Mouse (Mus musculus) spleen, adult 2 months (tissue): ENCODE measurements around the gene Ak5. TPM values are rescaled to one million over a fixed set of nuclear protein-coding genes. Genes with fewer than 3 reads are reported as not detected.

Experiments
- DNase-seq, 2 experiments: peaks; one replicate each; pipeline versions ENCODE4 v3.0.0 to v3.0.0-alpha.2; 2012 to 2021; ENCODE audit warnings: low spot score in 2 of 2, low read depth in 1 of 2
- H3K27ac ChIP-seq: fragments of 200-500 bp; 2 replicates; pipeline ENCODE4 v1.5.1; 2012; ENCODE audit warnings: low read length, inconsistent platforms; ENCODE audit not compliant: insufficient read depth
- H3K27me3 ChIP-seq: fragments of 200-500 bp; 2 replicates; pipeline ENCODE4 v1.6.1; 2012; ENCODE audit warnings: mild to moderate bottlenecking, moderate library complexity, low read length, inconsistent platforms; ENCODE audit not compliant: control insufficient read depth, insufficient read depth
- H3K36me3 ChIP-seq: fragments of 200-500 bp; 2 replicates; pipeline ENCODE4 v1.6.1; 2012; ENCODE audit warnings: mild to moderate bottlenecking, low read length, inconsistent platforms; ENCODE audit not compliant: control insufficient read depth, insufficient read depth
- H3K4me1 ChIP-seq: fragments of 200-500 bp; 2 replicates; pipeline ENCODE4 v1.6.1; 2011; ENCODE audit warnings: inconsistent platforms; ENCODE audit not compliant: control insufficient read depth, insufficient read depth, insufficient read length
- H3K4me3 ChIP-seq: fragments of 200-500 bp; 2 replicates; pipeline ENCODE4 v1.5.1; 2011; ENCODE audit warnings: mild to moderate bottlenecking, inconsistent platforms; ENCODE audit not compliant: insufficient read depth, insufficient read length; ENCODE audit errors: extremely low read depth
- CTCF ChIP-seq: fragments of 200-500 bp; IDR thresholded peaks from 2 replicates; pipeline ENCODE4 v1.5.1; 2011; ENCODE audit warnings: mild to moderate bottlenecking, inconsistent platforms; ENCODE audit not compliant: insufficient read depth, insufficient read length, insufficient replicate concordance; ENCODE audit errors: extremely low read depth
- POLR2A ChIP-seq: fragments of 200-500 bp; IDR thresholded peaks from 2 replicates; pipeline ENCODE4 v1.6.1; 2011; ENCODE audit warnings: low read depth, low read length, inconsistent platforms
- WGBS: fragments of 180-500 bp; shearing (Covaris S2); methylation state at CpG from one replicate; pipeline ENCODE4 v1.1.7; 2018; 5-methylcytosine and 5-hydroxymethylcytosine counted together
- polyA plus RNA-seq: library from polyadenylated mRNA; depleted of rRNA; stranded (reverse); fragments of >200 nt; gene quantifications from 2 replicates; pipeline ENCODE4 v1.2.3, GENCODE M21; 2012

Ak5 gene
- polyA plus RNA-seq, 1 experiment, result 0.02 TPM

DNA sequence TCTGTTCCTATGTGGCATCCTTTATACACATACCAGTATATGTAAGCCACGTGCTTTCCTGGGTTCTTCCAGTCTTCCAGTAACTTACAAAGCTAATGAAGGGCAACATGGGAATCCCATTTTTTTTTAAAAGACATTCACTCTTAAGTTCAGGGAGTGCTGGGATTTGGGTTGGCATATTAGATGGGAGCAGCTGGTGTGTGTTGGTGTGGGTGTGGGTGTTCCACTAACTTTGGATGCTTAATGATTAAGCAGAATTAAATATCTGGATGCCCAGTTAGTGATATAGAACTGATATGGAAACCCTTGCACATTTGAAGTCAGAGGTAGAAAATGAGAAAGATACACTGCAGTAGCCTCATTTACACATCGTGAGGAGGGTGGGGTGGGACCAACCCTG lies 16.2 kb downstream of the Ak5 start:
- 87% methylated on average over 2 of the region's 2 CpGs for WGBS
- H3K4me3 ChIP-seq, result no peak overlapping the region
- H3K27me3 ChIP-seq, result no peaks in the 10 kb centered on the region
- no peaks in the 10 kb centered on the region for H3K36me3 ChIP-seq
- H3K27ac ChIP-seq, result no peak overlapping the region
- no peaks in the 10 kb centered on the region for H3K4me1 ChIP-seq
- TF ChIP-seq CTCF (no peak), POLR2A (no peak)
- no peak for DNase-seq

DNA sequence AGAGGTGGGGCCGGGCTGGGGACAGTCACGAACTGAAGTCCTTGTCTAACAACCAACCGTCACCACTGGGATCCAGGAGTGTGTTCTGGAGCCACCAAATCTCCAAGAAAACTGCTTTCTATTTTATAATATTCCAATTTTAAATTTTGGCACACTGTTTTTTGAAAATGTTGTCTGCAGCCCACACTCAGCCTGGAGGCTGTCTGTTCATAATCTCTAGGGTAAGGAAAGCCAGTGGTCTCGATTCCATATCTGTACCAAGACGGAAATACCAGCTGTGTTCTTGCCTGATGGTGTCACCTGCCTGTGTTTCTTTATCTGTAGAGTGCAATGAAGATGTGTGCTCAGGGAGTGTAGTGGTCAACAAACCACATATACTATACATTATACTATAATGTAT lies 23.6 kb downstream of the Ak5 start:
- no peak overlapping the region for H3K27ac ChIP-seq
- no peaks in the 10 kb centered on the region for H3K4me1 ChIP-seq
- DNase-seq, result no peak
- 90% methylated on average over 5 of the region's 5 CpGs for WGBS
- H3K27me3 ChIP-seq, result no peaks in the 10 kb centered on the region
- H3K36me3 ChIP-seq, result no peaks in the 10 kb centered on the region
- no peak overlapping the region for H3K4me3 ChIP-seq
- TF ChIP-seq POLR2A (no peak), CTCF (no peak)

DNA sequence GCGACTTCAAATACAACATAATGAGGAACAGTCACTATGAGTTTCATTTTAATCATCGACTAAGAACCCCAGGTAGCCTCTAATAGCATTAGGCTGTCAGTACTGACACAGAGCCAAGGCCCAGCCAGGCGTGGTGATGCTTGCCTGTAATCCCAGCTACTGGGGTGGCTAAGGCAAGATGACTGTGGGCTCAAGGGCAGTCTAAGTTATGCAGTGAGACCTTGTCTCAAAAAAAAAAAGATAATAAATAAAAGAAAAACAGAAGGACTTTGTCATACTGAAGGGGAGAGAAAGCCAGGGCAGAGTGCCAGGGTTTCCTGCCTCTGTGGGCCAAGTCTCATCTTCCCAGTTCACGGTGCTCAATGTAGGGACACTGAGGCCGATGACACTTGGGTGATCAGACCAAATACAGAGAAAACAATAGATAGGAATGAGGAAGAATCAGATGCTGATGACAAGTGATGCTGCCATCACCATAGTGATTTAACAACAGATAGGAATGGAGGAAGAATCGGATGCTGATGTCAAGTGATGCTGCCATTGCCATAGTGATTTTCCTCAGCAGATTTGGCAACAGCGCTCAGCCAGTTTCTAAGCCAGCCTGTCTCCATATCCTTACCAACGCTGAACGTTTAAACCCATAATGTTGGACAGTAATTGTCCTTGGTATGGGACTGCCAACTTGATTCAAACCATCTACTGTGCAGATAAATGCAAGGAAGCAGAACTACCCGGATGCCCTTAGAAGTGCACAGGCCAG lies 42.9 kb downstream of the Ak5 start:
- no peak for DNase-seq
- H3K27ac ChIP-seq, result no peak overlapping the region
- H3K27me3 ChIP-seq, result no peaks in the 10 kb centered on the region
- no peak overlapping the region for H3K4me3 ChIP-seq
- WGBS, result 86% methylated on average over 10 of the region's 10 CpGs
- H3K4me1 ChIP-seq, result no peaks in the 10 kb centered on the region
- TF ChIP-seq POLR2A, result no peak
- no peak for TF ChIP-seq CTCF
- no peaks in the 10 kb centered on the region for H3K36me3 ChIP-seq

DNA sequence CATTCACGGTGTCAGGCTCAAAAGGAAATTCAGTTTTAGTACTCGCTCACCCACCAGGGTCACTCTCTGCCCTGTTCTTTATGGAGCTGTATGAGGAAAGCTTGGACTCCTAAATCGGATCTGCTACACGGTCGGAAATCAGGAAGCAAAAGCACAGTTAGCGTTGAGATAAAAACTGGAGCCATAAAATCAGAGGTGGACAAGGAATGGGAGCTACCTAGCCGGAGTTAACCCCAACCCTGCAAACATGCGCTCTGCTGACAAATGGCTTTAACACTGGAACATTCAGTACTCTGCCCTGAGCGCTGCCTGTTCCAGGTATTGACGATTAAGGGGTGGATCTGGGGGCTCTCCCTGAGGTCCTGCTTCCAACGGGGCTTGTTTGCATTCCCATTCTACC lies 47.6 kb downstream of the Ak5 start:
- no peak overlapping the region for H3K27ac ChIP-seq
- WGBS, result 83% methylated on average over 11 of the region's 11 CpGs
- DNase-seq, result no peak
- no peaks in the 10 kb centered on the region for H3K4me1 ChIP-seq
- H3K36me3 ChIP-seq, result no peaks in the 10 kb centered on the region
- TF ChIP-seq POLR2A (no peak), CTCF (no peak)
- H3K4me3 ChIP-seq, result no peak overlapping the region
- no peaks in the 10 kb centered on the region for H3K27me3 ChIP-seq

DNA sequence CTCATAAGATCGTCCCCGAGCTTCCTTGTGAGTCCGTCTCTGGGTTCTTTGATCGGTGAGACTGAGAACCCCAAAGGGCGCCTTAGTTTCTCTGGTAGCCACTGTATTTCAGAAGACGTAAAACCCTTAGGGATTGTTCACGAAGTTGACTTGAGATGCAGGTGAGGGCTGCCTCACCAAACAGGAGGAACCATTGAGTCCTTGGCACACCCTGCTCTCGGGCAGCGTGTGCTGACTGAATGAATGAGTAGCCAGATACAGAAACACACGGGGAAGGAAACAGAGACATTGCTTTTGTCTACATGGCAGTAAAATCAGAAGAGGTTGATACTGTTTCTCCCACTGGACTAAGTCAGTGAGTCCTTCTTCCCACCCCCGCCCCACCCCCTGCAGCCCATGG lies 48.1 kb downstream of the Ak5 start:
- no peak overlapping the region for H3K4me3 ChIP-seq
- TF ChIP-seq CTCF (no peak), POLR2A (no peak)
- H3K36me3 ChIP-seq, result no peaks in the 10 kb centered on the region
- WGBS, result 90% methylated on average over 11 of the region's 11 CpGs
- DNase-seq, result no peak
- no peak overlapping the region for H3K27ac ChIP-seq
- H3K4me1 ChIP-seq, result no peaks in the 10 kb centered on the region
- H3K27me3 ChIP-seq, result no peaks in the 10 kb centered on the region

DNA sequence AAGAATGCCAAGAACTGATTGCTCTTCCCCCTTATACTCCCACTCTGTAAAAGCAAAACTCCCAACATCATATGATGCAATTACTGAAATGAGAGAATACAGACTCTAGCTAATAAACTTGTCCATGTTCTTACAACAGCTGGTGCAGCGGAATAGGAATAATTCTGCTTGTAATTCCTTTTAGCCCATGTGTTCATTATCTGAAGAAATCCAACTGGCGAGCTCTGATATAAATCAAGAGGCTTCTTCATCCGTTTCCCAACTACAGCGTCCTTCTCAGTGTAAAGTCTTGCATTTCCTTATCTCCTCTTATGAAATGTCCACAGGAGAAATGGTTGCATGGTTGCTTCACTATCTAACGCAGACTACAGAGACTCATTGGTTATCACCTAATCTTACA lies 59.1 kb downstream of the Ak5 start:
- H3K4me1 ChIP-seq, result no peaks in the 10 kb centered on the region
- H3K4me3 ChIP-seq, result no peak overlapping the region
- WGBS, result 94% methylated on average over 5 of the region's 5 CpGs
- H3K27me3 ChIP-seq, result no peaks in the 10 kb centered on the region
- H3K27ac ChIP-seq, result no peak overlapping the region
- no peaks in the 10 kb centered on the region for H3K36me3 ChIP-seq
- no peak for DNase-seq
- TF ChIP-seq POLR2A (no peak), CTCF (no peak)

DNA sequence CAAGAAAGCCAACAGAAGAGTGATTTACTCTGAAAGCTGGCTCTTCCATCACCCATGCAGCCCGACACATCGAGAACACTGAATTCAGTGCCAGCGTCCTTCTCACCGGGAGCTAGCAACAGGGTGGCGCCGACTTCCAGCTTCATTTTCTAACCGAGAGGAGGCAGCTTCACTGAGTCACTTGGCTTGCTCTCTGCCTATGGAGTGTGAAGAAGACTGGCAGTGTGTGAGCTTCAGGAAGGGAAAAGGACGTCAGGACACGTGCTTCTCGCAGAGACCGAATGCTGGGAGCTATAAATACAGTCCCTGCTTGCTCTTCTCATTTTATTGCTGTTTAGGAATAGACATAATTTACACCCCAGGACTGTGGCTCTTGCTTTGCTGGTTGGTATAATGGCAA lies 62.3 kb downstream of the Ak5 start:
- TF ChIP-seq CTCF (no peak), POLR2A (no peak)
- no peak overlapping the region for H3K4me3 ChIP-seq
- H3K27ac ChIP-seq, result no peak overlapping the region

More for the DNA sequence above, 62.3 kb downstream of the Ak5 start:
- Histone ChIP-seq H3K4me1 (no peaks in the 10 kb centered on the region), H3K27me3 (no peaks in the 10 kb centered on the region), H3K36me3 (no peaks in the 10 kb centered on the region)
- DNase-seq, result no peak
- WGBS, result 81% methylated on average over 11 of the region's 11 CpGs
